Mouse (Mus musculus) neural tube, embryonic 13.5 days (tissue): Measurements from ENCODE around the gene Arl3. TPM values are rescaled to one million over a fixed set of nuclear protein-coding genes. Genes with fewer than 3 reads are reported as not detected.

ENCODE experiments used
- ATAC-seq: fragments of 200-750 bp; cut with Nextera tagmentation; 2 replicates; pipeline ENCODE4 v1.8.0; 2017; ENCODE audit warnings: low read depth, mild to moderate bottlenecking, moderate TSS enrichment, moderate library complexity
- H3K27ac ChIP-seq: fragments of 300-500 bp; sonication (generic); replicated peaks from 2 replicates; pipeline ENCODE4 v1.5.1; 2015; ENCODE audit warnings: moderate library complexity, mild to moderate bottlenecking, inconsistent platforms
- H3K27me3 ChIP-seq: fragments of 300-500 bp; sonication (generic); 2 replicates; pipeline ENCODE4 v1.6.1; 2015; ENCODE audit warnings: mild to moderate bottlenecking, inconsistent platforms
- H3K36me3 ChIP-seq: fragments of 300-500 bp; sonication (generic); 2 replicates; pipeline ENCODE4 v1.6.1; 2015; ENCODE audit warnings: mild to moderate bottlenecking, inconsistent platforms
- H3K4me1 ChIP-seq: fragments of 300-500 bp; sonication (generic); replicated peaks from 2 replicates; pipeline ENCODE4 v1.6.1; 2015; ENCODE audit warnings: inconsistent platforms
- H3K4me2 ChIP-seq: fragments of 300-500 bp; sonication (generic); 2 replicates; pipeline ENCODE4 v1.6.1; 2015; ENCODE audit warnings: inconsistent platforms, mild to moderate bottlenecking, moderate library complexity
- H3K4me3 ChIP-seq: fragments of 300-500 bp; sonication (generic); 2 replicates; pipeline ENCODE4 v1.5.1; 2015; ENCODE audit warnings: mild to moderate bottlenecking, inconsistent platforms
- H3K9ac ChIP-seq: fragments of 300-500 bp; sonication (generic); 2 replicates; pipeline ENCODE4 v1.6.1; 2015; ENCODE audit warnings: moderate library complexity, mild to moderate bottlenecking, inconsistent platforms
- H3K9me3 ChIP-seq: fragments of 300-500 bp; sonication (generic); 2 replicates; pipeline ENCODE4 v1.6.1; 2016; ENCODE audit warnings: inconsistent platforms
- WGBS: fragments of 180-500 bp; shearing (Covaris S2); methylation state at CpG from one replicate; pipeline ENCODE4 v1.1.7; 2015; 5-methylcytosine and 5-hydroxymethylcytosine counted together
- polyA plus RNA-seq: library from polyadenylated mRNA; unstranded; fragments of >200 nt; fragmentation: Nextera tagmentation; extraction: Ambion mirVana; gene quantifications from 2 replicates; pipeline ENCODE4 v1.2.1, GENCODE M21; 2015

Arl3 gene
- polyA plus RNA-seq, 1 experiment from 2014 or later = 208 TPM

DNA sequence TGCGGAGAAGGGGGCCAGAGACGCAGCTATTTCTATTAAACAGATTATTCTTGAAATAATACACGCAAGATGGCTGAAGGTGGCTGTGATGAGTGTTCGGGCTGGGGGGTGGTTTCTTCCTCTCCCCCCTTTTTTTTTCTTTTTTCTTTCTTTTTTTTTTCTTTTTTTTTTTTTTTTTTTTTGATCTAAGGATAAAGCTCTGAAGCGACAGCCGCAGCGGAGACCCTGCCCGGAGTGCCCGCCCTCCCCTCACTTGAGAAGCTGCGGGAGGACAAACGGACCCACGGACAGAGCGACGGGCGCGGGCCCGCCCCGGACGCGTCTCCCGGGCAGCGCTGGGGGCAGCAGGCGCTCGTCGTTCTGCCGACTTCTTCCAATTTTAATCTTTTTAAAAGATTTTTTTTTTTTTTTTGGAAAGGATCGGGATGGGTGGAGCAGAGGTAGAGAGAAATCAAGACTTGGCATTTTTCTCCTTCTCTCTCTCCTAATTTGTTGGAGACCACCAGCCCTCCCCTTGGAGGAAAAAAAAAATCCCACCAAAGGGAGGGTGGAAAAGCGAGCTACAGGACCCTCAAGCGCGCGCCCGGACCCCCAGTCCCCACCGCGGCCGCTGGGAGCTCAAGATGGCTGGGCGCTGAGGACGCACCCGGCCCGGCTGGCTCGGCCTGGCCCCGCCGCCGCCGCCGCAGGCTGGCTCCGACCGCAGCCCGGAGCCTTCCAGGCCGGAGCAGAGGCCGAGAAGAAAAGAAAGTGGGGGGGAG, 72.2 kb downstream of the Arl3 start:
- peak overlapping the region; percentile 100 for H3K9ac ChIP-seq
- H3K4me3 ChIP-seq = peak overlapping the region; percentile 96
- H3K4me2 ChIP-seq = peak overlapping the region; percentile 99
- peak overlapping the region; percentile 100 for H3K27ac ChIP-seq
- under 1% methylated on average over 39 of the region's 50 CpGs for WGBS
- no peaks in the 10 kb centered on the region for H3K27me3 ChIP-seq
- peaks cover 24% of the 10 kb centered on the region for H3K4me1 ChIP-seq
- no peaks in the 10 kb centered on the region for H3K9me3 ChIP-seq
- ATAC-seq = peak; percentile 14; the same call in 1 of the 2 replicates
- peaks cover 6% of the 10 kb centered on the region; the same call in 1 of the 2 replicates for H3K36me3 ChIP-seq

DNA sequence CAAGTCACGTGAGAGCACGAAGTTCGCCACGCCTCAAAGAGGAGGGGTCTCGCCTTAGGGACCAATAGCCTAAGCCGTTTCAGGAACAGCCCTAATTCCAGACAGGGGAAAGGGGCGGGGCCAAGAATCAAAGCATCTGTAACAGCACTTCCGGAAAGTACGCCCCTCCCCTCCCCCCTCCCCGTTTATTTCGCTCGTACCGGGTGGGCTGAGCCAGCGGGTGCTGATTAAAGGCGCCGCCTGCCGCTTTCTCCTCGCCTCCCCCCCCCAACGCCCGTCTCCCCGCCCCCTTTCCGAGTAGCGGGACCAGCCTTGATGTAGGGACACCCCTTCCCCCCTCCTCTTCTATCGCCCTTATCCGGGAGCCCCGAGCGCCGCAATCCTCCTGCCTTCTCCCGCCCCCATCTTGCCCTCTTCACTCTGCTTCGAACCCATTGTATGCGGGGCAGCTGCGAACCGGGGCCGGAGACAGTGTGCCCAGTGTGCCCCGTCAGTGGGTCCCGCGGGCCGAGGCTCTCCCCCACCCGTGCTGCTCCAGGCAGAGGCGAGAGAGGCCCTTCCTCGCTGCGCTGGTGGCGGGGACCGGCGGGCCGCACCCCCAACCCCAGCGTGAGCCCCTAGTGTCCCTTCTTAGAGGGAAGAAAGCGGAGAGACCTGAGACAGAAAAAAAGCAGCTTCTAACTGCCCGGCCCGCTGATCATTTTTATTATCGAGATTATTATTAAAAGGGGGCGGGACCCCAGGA, 73.0 kb downstream of the Arl3 start:
- peaks cover 17% of the 10 kb centered on the region for H3K4me1 ChIP-seq
- peak overlapping the region; percentile 96 for H3K4me3 ChIP-seq
- no peaks in the 10 kb centered on the region for H3K9me3 ChIP-seq
- peak overlapping the region; percentile 100 for H3K27ac ChIP-seq
- no peaks in the 10 kb centered on the region for H3K27me3 ChIP-seq
- H3K4me2 ChIP-seq = peak overlapping the region; percentile 99
- peak; percentile 87 for ATAC-seq
- H3K36me3 ChIP-seq = no peaks in the 10 kb centered on the region
- under 1% methylated on average over 51 of the region's 52 CpGs for WGBS
- peak overlapping the region; percentile 100 for H3K9ac ChIP-seq

DNA sequence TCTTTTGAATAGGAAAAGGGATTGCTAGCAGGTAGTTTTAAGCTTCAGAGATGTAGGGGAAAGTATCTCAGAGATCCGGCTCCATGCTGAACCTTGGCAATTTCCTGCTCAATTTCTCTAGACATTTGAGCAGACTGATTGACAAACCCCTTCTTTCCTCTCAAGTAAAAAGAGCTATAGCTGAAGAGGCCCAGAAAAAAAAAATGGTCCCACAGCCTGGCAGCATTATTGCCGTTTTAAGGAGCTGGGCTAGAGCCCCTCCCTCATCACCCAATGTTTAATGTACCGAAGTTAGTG, 73.5 kb downstream of the Arl3 start:
- Histone ChIP-seq H3K9me3 (no peaks in the 10 kb centered on the region), H3K4me3 (peak overlapping the region; percentile 96), H3K9ac (0 out of 2 replicates have a peak overlapping the region, but pooled peaks have one; percentile 44), H3K4me1 (peaks cover 12% of the 10 kb centered on the region), H3K36me3 (no peaks in the 10 kb centered on the region), H3K27me3 (no peaks in the 10 kb centered on the region), H3K4me2 (peak overlapping the region; percentile 48), H3K27ac (peak overlapping the region; percentile 100)
- WGBS = 1% methylated on average over 3 of the region's 3 CpGs
- no peak for ATAC-seq

DNA sequence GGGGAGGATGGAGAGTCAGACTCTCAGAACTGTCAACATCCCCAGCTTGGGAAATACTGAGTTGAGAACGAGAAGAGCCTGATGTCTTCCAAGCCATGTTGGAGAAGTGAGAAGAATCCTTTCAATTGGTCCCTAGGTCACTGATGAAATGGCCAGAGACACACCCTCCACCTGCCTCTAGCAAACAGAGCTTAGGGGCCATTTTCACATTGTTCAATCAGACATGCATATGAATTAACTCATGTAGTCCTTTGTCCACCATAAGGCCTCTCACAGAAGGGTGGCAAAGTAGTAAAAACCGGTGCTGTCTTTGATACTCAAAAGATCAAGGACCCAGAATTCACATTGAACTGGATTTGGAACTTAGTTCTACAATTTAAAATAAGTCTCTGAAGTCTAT, 75.8 kb downstream of the Arl3 start:
- 57% methylated on average over 2 of the region's 2 CpGs for WGBS
- no peak overlapping the region for H3K4me2 ChIP-seq
- peaks cover 6% of the 10 kb centered on the region for H3K4me1 ChIP-seq
- H3K9ac ChIP-seq = no peak overlapping the region
- no peaks in the 10 kb centered on the region for H3K9me3 ChIP-seq
- no peaks in the 10 kb centered on the region for H3K36me3 ChIP-seq
- H3K27ac ChIP-seq = no peak overlapping the region
- H3K27me3 ChIP-seq = no peaks in the 10 kb centered on the region
- H3K4me3 ChIP-seq = no peak overlapping the region
- no peak for ATAC-seq

DNA sequence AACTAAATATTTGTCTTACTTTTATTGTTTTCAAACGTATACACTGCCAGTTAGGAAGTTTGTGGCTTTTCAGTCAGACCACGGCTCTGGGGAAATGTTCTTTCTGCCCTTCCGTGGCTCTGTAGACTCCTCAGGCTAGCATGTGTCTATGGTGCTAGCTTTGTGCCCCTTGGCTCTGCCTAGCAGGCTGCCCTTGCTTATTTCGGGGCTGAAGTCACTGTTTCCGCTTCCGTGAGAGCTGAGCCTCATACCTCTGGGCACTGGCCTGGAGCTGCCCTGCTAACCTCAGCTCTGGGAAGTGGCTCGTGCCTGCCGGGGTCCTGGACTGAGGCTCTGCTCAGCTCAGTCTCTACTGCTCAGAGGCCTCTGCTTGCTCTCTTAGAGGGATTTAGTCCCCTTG, 77.9 kb downstream of the Arl3 start:
- Histone ChIP-seq H3K4me3 (no peak overlapping the region), H3K4me1 (peaks cover 10% of the 10 kb centered on the region), H3K9ac (no peak overlapping the region), H3K9me3 (no peaks in the 10 kb centered on the region), H3K27me3 (no peaks in the 10 kb centered on the region), H3K27ac (no peak overlapping the region), H3K4me2 (no peak overlapping the region), H3K36me3 (no peaks in the 10 kb centered on the region)
- no peak for ATAC-seq
- WGBS = 87% methylated on average over 8 of the region's 8 CpGs

DNA sequence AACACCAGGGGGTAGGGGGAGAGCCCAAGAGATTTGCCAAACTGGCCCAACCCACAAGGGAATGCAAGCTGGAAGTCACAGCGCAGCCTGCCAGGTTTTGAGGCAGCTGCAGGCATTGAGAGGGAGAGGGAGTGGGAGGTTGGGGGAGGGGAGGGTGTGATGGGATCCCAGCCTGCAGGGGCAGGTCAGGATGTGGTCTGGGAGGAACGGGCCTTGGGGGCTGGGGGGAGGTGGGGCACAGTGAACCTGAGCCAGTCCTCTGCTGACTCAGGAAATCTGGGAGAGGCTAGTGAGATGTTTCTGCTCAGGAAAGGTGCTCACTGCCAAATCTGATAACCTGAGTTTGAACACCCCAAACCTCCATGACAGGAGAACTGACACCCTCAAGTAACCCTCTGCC, 82.4 kb downstream of the Arl3 start:
- Histone ChIP-seq H3K27ac (0 out of 2 replicates have a peak overlapping the region, but pooled peaks have one; percentile 18), H3K27me3 (no peaks in the 10 kb centered on the region), H3K4me1 (peaks cover 4% of the 10 kb centered on the region), H3K9me3 (no peaks in the 10 kb centered on the region), H3K36me3 (peaks cover 26% of the 10 kb centered on the region), H3K4me3 (no peak overlapping the region), H3K9ac (no peak overlapping the region), H3K4me2 (no peak overlapping the region)
- ATAC-seq = peak; percentile 36; the same call in 1 of the 2 replicates
- WGBS = 3% methylated on average over 2 of the region's 2 CpGs

DNA sequence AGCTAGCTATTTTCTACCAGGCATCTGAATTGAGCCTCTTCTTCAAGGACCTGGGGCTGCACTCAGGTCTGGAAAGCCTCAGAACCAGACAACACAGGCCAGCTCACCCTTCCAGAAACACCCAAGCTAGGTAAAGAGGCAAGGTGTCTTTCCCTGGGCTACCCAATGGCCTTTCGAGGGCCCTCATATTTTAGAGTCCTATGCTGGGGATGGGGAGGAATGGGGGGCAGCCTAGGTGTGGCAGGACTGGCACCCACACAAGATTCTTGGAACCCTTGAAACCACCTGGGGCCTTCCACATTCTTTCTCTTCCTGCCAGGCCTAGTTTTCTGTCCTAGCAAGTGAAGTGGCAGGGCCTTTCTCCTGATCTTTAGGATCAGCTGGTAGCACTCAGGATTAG, 83.5 kb downstream of the Arl3 start:
- no peak overlapping the region for H3K4me2 ChIP-seq
- H3K27ac ChIP-seq = no peak overlapping the region
- 96% methylated on average over 1 of the region's 1 CpGs for WGBS
- H3K27me3 ChIP-seq = no peaks in the 10 kb centered on the region
- H3K4me1 ChIP-seq = peaks cover 10% of the 10 kb centered on the region
- H3K9ac ChIP-seq = no peak overlapping the region
- no peaks in the 10 kb centered on the region for H3K9me3 ChIP-seq
- peaks cover 37% of the 10 kb centered on the region for H3K36me3 ChIP-seq
- no peak overlapping the region for H3K4me3 ChIP-seq
- no peak for ATAC-seq

DNA sequence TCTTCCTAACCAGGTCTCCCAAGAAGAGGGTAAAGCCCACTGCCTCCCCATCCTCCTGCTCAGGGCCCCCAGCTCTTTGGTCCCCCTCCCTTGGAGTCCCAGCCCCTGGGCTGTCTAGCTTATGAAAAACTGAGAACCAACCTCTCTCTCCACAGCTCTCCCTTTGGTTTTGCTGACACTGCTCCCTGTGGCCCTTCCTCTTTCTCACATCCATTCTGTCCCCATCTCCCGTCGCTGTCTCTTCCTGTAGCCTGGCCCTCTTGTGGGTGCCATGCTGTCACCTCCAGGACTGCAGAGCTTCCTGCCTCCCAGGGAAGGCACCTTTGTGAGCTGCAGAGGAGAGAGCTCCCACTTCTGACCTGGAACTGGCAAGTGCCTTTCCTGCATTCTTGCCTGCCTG, 86.3 kb downstream of the Arl3 start:
- Histone ChIP-seq H3K4me3 (no peak overlapping the region), H3K4me1 (peaks cover 35% of the 10 kb centered on the region), H3K27ac (no peak overlapping the region), H3K27me3 (no peaks in the 10 kb centered on the region), H3K9ac (no peak overlapping the region), H3K36me3 (peaks cover 46% of the 10 kb centered on the region), H3K9me3 (no peaks in the 10 kb centered on the region), H3K4me2 (no peak overlapping the region)
- no peak for ATAC-seq
- WGBS = 70% methylated on average over 2 of the region's 2 CpGs

DNA sequence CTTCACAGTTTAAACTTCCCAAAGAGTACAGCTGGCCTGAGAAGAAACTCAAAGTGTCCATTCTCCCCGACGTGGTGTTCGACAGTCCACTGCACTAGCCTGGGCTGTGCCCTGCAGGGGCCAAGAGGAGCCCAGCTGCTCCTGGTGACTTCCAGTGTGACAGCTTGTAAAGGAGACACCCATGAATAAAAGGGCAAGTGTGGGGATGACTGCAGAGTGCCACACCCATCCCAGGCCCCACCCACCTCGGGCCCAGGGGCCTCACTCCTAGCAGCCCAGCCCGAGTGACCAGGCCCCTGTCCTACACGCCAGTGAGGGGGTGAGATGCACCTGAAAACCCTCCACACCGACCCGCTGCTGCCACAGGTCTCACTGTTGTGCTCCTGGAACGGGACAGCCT, 87.2 kb downstream of the Arl3 start:
- H3K4me3 ChIP-seq = no peak overlapping the region
- no peak for ATAC-seq
- no peak overlapping the region for H3K4me2 ChIP-seq
- H3K9me3 ChIP-seq = no peaks in the 10 kb centered on the region
- 74% methylated on average over 9 of the region's 9 CpGs for WGBS
- H3K4me1 ChIP-seq = peaks cover 43% of the 10 kb centered on the region
- no peak overlapping the region for H3K27ac ChIP-seq
- H3K27me3 ChIP-seq = no peaks in the 10 kb centered on the region
- peaks cover 47% of the 10 kb centered on the region for H3K36me3 ChIP-seq
- no peak overlapping the region for H3K9ac ChIP-seq

DNA sequence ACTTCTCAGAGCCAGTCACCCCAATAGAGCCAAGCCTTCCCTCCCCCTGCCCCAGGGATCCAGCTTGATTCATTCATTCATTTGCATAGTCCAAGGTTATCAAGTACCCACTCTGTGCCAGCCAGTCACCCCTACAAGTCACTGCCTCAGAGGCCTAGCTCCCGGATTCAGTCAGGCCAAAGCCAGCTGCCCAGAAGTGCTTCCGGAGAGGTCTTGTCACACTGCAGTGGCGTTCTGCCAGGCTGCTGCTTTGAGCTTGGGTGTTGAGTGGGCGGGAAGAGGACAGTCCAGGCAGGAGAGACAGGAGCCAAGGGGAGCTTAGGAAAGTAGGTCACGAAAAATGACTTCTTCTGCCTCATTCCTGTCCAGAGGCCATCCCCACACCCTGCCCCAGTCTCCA, 88.5 kb downstream of the Arl3 start:
- Histone ChIP-seq H3K27me3 (no peaks in the 10 kb centered on the region), H3K4me2 (no peak overlapping the region), H3K36me3 (peaks cover 61% of the 10 kb centered on the region), H3K9me3 (no peaks in the 10 kb centered on the region), H3K4me1 (peaks cover 42% of the 10 kb centered on the region), H3K27ac (0 out of 2 replicates have a peak overlapping the region, but pooled peaks have one; percentile 64), H3K4me3 (no peak overlapping the region), H3K9ac (0 out of 2 replicates have a peak overlapping the region, but pooled peaks have one; percentile 13)
- no peak for ATAC-seq
- 81% methylated on average over 5 of the region's 5 CpGs for WGBS

DNA sequence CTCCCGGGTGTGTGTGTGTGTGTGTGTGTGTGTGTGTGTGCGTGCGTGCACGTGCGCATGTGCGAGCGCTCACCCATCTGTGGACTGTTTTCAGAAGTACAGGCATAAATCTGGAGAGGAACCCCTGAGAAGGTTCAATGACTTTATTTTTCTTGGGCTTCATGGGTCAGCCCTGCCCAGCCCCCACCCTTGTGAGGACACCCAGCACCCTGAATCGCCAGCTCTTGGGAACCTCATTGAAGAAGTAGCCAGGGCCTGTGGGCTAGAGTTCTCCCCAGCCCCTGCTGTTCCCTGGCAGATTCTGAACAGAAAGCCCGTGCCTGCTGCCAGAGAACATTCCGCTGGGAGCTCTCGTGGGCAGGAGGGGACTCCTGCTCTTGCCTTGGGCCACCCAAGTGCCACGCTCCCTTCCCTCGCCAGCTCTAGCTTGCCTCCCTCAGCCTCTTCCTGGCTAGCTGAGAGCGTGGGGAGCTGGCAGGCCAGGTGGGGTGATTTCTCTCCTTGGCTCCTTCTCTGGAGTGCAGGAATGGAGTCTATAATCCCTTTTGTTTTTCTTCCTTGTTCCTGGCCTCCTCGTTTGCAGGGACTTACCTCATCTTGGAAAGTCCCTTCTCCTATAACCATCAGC, 89.2 kb downstream of the Arl3 start:
- 74% methylated on average over 15 of the region's 15 CpGs for WGBS
- Histone ChIP-seq H3K9me3 (no peaks in the 10 kb centered on the region), H3K4me2 (no peak overlapping the region), H3K36me3 (peaks cover 64% of the 10 kb centered on the region), H3K27ac (peak overlapping the region; percentile 64), H3K4me3 (no peak overlapping the region), H3K27me3 (no peaks in the 10 kb centered on the region), H3K4me1 (peaks cover 42% of the 10 kb centered on the region), H3K9ac (0 out of 2 replicates have a peak overlapping the region, but pooled peaks have one; percentile 13)
- ATAC-seq = no peak

DNA sequence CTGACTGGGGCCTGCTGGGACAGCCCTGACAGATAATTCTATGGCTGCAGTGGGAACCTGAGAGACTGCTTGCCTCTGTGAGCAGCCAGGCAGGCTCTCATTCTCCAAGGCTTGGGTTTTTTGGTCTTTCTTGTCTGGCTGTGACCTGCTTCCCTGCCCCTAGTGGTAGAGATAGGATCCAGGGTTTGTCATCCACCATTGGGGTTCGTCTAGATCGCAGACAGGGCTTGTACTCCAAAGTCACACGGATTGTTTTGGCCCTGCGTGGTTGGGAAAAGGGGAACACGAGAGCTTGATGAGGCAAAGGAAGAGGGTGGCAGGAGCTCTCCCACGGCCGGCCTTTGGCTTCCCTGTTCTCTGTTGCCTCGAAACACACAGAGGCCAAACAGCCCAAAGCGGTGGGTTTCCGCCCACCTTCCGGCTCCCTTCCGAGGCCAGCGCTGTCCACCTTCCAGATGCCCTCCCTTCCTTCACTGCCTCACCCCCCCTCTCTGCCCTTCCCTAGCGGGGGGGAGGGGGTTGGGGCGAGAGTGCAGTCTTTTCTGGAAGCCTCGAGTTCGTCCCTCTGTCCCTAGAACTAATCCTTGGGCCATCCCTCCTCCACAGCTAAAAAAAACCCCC, 90.0 kb downstream of the Arl3 start:
- Histone ChIP-seq H3K27ac (no peak overlapping the region; the same call in 1 of the 2 replicates), H3K9me3 (no peaks in the 10 kb centered on the region), H3K4me2 (no peak overlapping the region), H3K4me1 (peaks cover 49% of the 10 kb centered on the region), H3K9ac (no peak overlapping the region; the same call in 1 of the 2 replicates), H3K27me3 (no peaks in the 10 kb centered on the region), H3K4me3 (no peak overlapping the region), H3K36me3 (peaks cover 69% of the 10 kb centered on the region)
- WGBS = 52% methylated on average over 15 of the region's 17 CpGs
- no peak for ATAC-seq
